Mouse (Mus musculus) lung, embryonic 16.5 days (tissue): ENCODE measurements around the gene Ptprb. TPM values are rescaled to one million over a fixed set of nuclear protein-coding genes. Genes with fewer than 3 reads are reported as not detected.

Experiments used
- ATAC-seq: fragments of 200-750 bp; cut with Nextera tagmentation; 2 replicates; pipeline ENCODE4 v1.8.0; 2017; ENCODE audit warnings: low read depth, mild to moderate bottlenecking, moderate library complexity
- H3K27ac ChIP-seq: fragments of 300-500 bp; sonication (generic); 2 replicates; pipeline ENCODE4 v1.5.1; 2014; ENCODE audit warnings: mild to moderate bottlenecking, control low read depth, low read length
- H3K27me3 ChIP-seq: fragments of 300-500 bp; sonication (generic); 2 replicates; pipeline ENCODE4 v1.6.1; 2014; ENCODE audit warnings: low read depth, low read length, mixed read lengths; ENCODE audit not compliant: control insufficient read depth, insufficient read depth
- H3K36me3 ChIP-seq: fragments of 300-500 bp; sonication (generic); 2 replicates; pipeline ENCODE4 v1.6.1; 2014; ENCODE audit warnings: low read length; ENCODE audit not compliant: control insufficient read depth, insufficient read depth
- H3K4me1 ChIP-seq: fragments of 300-500 bp; sonication (generic); replicated peaks from 2 replicates; pipeline ENCODE4 v1.6.1; 2014; ENCODE audit warnings: low read length, mixed read lengths; ENCODE audit not compliant: control insufficient read depth, insufficient read depth
- H3K4me2 ChIP-seq: fragments of 300-500 bp; sonication (generic); 2 replicates; pipeline ENCODE4 v1.6.1; 2014; ENCODE audit warnings: low read depth, low read length, control low read depth
- H3K4me3 ChIP-seq: fragments of 300-500 bp; sonication (generic); 2 replicates; pipeline ENCODE4 v1.5.1; 2014; ENCODE audit warnings: mild to moderate bottlenecking, low read length, control low read depth
- H3K9ac ChIP-seq: fragments of 300-500 bp; sonication (generic); 2 replicates; pipeline ENCODE4 v1.6.1; 2014; ENCODE audit warnings: low read length, control low read depth
- H3K9me3 ChIP-seq: fragments of 300-500 bp; sonication (generic); 2 replicates; pipeline ENCODE4 v1.6.1; 2016; ENCODE audit warnings: low read length; ENCODE audit not compliant: control insufficient read depth
- WGBS: fragments of 180-500 bp; shearing (Covaris S2); extraction: QIAGEN DNeasy Blood & Tissue Kit; methylation state at CpG from one replicate; pipeline ENCODE4 v1.1.7; 2014; 5-methylcytosine and 5-hydroxymethylcytosine counted together
- polyA plus RNA-seq: library from polyadenylated mRNA; unstranded; fragments of >200 nt; fragmentation: Nextera tagmentation; extraction: Ambion mirVana; gene quantifications from 2 replicates; pipeline ENCODE4 v1.2.1, GENCODE M21; 2015

Ptprb gene
- polyA plus RNA-seq, 1 experiment from 2014 or later, result 17.1 TPM

GRCm38 (mm10) chr10:116341194-116341593, 65.9 kb downstream of the Ptprb start:
- Histone ChIP-seq H3K9me3 (no peaks in the 10 kb centered on the region), H3K4me1 (no peaks in the 10 kb centered on the region), H3K27me3 (no peaks in the 10 kb centered on the region), H3K4me2 (no peak overlapping the region), H3K27ac (no peak overlapping the region), H3K4me3 (no peak overlapping the region), H3K36me3 (no peaks in the 10 kb centered on the region), H3K9ac (no peak overlapping the region)
- WGBS, result 60% methylated on average over 12 of the region's 12 CpGs
- no peak for ATAC-seq

GRCm38 (mm10) chr10:116346618-116347184, 71.4 kb downstream of the Ptprb start:
- Histone ChIP-seq H3K27ac (no peak overlapping the region), H3K36me3 (no peaks in the 10 kb centered on the region), H3K4me3 (no peak overlapping the region), H3K9ac (no peak overlapping the region), H3K4me2 (no peak overlapping the region), H3K9me3 (no peaks in the 10 kb centered on the region), H3K27me3 (no peaks in the 10 kb centered on the region), H3K4me1 (no peaks in the 10 kb centered on the region)
- WGBS, result 80% methylated on average over 15 of the region's 15 CpGs
- no peak for ATAC-seq

GRCm38 (mm10) chr10:116349004-116349403, 73.7 kb downstream of the Ptprb start:
- 87% methylated on average over 6 of the region's 6 CpGs for WGBS
- no peak overlapping the region for H3K27ac ChIP-seq
- no peaks in the 10 kb centered on the region for H3K27me3 ChIP-seq

GRCm38 (mm10) chr10:116350532-116350931, 75.2 kb downstream of the Ptprb start:
- 21% methylated on average over 13 of the region's 13 CpGs for WGBS
- no peak overlapping the region for H3K4me2 ChIP-seq
- H3K27ac ChIP-seq, result no peak overlapping the region
- no peak for ATAC-seq
- H3K27me3 ChIP-seq, result no peaks in the 10 kb centered on the region
- no peak overlapping the region for H3K4me3 ChIP-seq
- H3K9me3 ChIP-seq, result no peaks in the 10 kb centered on the region
- no peak overlapping the region for H3K9ac ChIP-seq
- H3K4me1 ChIP-seq, result no peaks in the 10 kb centered on the region
- H3K36me3 ChIP-seq, result no peaks in the 10 kb centered on the region

More at GRCm38 (mm10) chr10:116349004-116349403, 73.7 kb downstream of the Ptprb start:
- no peak for ATAC-seq
- Histone ChIP-seq H3K4me1 (no peaks in the 10 kb centered on the region), H3K9me3 (no peaks in the 10 kb centered on the region), H3K4me2 (no peak overlapping the region), H3K9ac (no peak overlapping the region), H3K4me3 (no peak overlapping the region), H3K36me3 (no peaks in the 10 kb centered on the region)

GRCm38 (mm10) chr10:116354372-116354771, 79.0 kb downstream of the Ptprb start:
- Histone ChIP-seq H3K27me3 (no peaks in the 10 kb centered on the region), H3K4me2 (no peak overlapping the region), H3K9ac (no peak overlapping the region), H3K36me3 (no peaks in the 10 kb centered on the region), H3K27ac (no peak overlapping the region), H3K4me3 (no peak overlapping the region), H3K4me1 (no peaks in the 10 kb centered on the region), H3K9me3 (no peaks in the 10 kb centered on the region)
- ATAC-seq, result no peak
- WGBS, result 38% methylated on average over 5 of the region's 5 CpGs

GRCm38 (mm10) chr10:116362181-116362580, 86.9 kb downstream of the Ptprb start:
- Histone ChIP-seq H3K4me1 (no peaks in the 10 kb centered on the region), H3K9ac (no peak overlapping the region), H3K9me3 (no peaks in the 10 kb centered on the region), H3K27ac (no peak overlapping the region), H3K36me3 (no peaks in the 10 kb centered on the region), H3K4me2 (no peak overlapping the region), H3K4me3 (no peak overlapping the region), H3K27me3 (no peaks in the 10 kb centered on the region)
- 80% methylated on average over 6 of the region's 6 CpGs for WGBS
- ATAC-seq, result no peak

- Histone ChIP-seq H3K4me2 (no peak overlapping the region), H3K27me3 (no peaks in the 10 kb centered on the region), H3K9ac (no peak overlapping the region), H3K27ac (no peak overlapping the region), H3K4me1 (no peaks in the 10 kb centered on the region), H3K9me3 (no peaks in the 10 kb centered on the region), H3K4me3 (no peak overlapping the region), H3K36me3 (no peaks in the 10 kb centered on the region)
- WGBS, result 86% methylated on average over 8 of the region's 8 CpGs
- ATAC-seq, result no peak
Observed at GRCm38 (mm10) chr10:116362645-116363044, 87.3 kb downstream of the Ptprb start.

- 20% methylated on average over 7 of the region's 7 CpGs for WGBS
- Histone ChIP-seq H3K9ac (no peak overlapping the region), H3K27me3 (no peaks in the 10 kb centered on the region), H3K27ac (no peak overlapping the region), H3K4me1 (no peaks in the 10 kb centered on the region), H3K9me3 (no peaks in the 10 kb centered on the region), H3K4me2 (no peak overlapping the region), H3K4me3 (no peak overlapping the region), H3K36me3 (no peaks in the 10 kb centered on the region)
- ATAC-seq, result no peak
Observed at GRCm38 (mm10) chr10:116364759-116365158, 89.4 kb downstream of the Ptprb start.

- Histone ChIP-seq H3K27me3 (no peaks in the 10 kb centered on the region), H3K27ac (no peak overlapping the region), H3K9me3 (no peaks in the 10 kb centered on the region), H3K9ac (no peak overlapping the region), H3K36me3 (no peaks in the 10 kb centered on the region), H3K4me1 (peaks cover 4% of the 10 kb centered on the region; the same call in 1 of the 2 replicates), H3K4me3 (no peak overlapping the region), H3K4me2 (no peak overlapping the region)
- WGBS, result 56% methylated on average over 6 of the region's 6 CpGs
- ATAC-seq, result no peak
Observed at GRCm38 (mm10) chr10:116370991-116371725, 95.8 kb downstream of the Ptprb start.
